Mouse (Mus musculus): Measurements from ENCODE around the gene Vkorc1l1. TPM values are rescaled to one million over a fixed set of nuclear protein-coding genes. Genes with fewer than 3 reads are reported as not detected.

Vkorc1l1 gene
- polyA plus RNA-seq, 1 experiment from 2014 or later: 15.2 TPM

GRCm38 (mm10) chr5:129921972-129922371 is 19.8 kb upstream of the Vkorc1l1 start:
- H3K27ac ChIP-seq (ENCODE audit: low read length): no peak overlapping the region
- 96% methylated on average over 4 of the region's 4 CpGs for WGBS
- H3K9me3 ChIP-seq (ENCODE audit: low read length): no peaks in the 10 kb centered on the region
- TF ChIP-seq EP300 (IDR thresholded peaks at IDR 0.05) (no peak), CTCF (IDR thresholded peaks at IDR 0.05) (no peak; the same call in 1 of the 2 replicates)
- no peak overlapping the region for H3K4me3 ChIP-seq (ENCODE audit: low read depth, low read length)
- H3K36me3 ChIP-seq (ENCODE audit: insufficient read depth, low read length): no peaks in the 10 kb centered on the region
- DNase-seq (ENCODE audit: low spot score): no peak
- H3K4me1 ChIP-seq (ENCODE audit: insufficient read depth, low read depth, low read length): no peaks in the 10 kb centered on the region
- no peak overlapping the region for H3K9ac ChIP-seq (replicated peaks; ENCODE audit: low read depth)
- H3K4me2 ChIP-seq (replicated peaks; ENCODE audit: low read depth, low read length): no peak overlapping the region
- no peak for ATAC-seq
- H3K27me3 ChIP-seq (replicated peaks; ENCODE audit: insufficient read depth, low read length): no peaks in the 10 kb centered on the region

DNA sequence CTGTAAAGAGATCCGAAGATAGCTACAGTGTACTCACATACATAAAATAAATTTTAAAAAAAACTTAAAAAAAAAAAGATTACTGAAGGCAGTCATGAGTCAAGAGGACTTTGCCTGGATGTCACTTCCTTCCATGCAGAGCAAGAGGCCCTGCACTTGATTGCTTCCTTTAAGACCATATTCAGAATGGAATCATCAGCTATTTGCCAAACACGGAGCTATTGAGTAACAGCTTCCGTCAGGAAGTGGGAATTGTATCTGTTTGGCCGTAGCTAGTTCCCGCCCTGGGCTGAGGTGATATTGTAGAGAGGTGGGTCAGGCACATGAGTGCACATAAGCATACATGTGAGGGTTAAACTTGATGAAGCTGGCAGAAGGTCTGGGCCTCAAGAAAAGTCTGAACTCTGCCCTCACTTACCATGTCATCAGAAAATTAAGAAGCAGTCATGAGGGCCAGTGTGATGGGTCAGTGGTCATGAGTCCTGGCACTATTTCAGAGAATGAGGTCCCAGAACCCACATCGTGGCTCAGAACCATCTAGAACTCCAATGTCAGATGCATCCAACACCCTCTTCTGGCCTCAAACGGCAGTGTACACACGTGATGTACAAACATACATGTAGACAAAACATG is 16.8 kb upstream of the Vkorc1l1 start:
- 58% methylated on average over 8 of the region's 8 CpGs for WGBS
- Histone ChIP-seq H3K9ac (replicated peaks; ENCODE audit: low read depth) (no peak overlapping the region), H3K36me3 (ENCODE audit: insufficient read depth, low read length) (no peaks in the 10 kb centered on the region), H3K27ac (ENCODE audit: low read length) (no peak overlapping the region), H3K4me3 (ENCODE audit: low read depth, low read length) (no peak overlapping the region), H3K4me1 (ENCODE audit: insufficient read depth, low read depth, low read length) (no peaks in the 10 kb centered on the region), H3K9me3 (ENCODE audit: low read length) (no peaks in the 10 kb centered on the region), H3K4me2 (replicated peaks; ENCODE audit: low read depth, low read length) (no peak overlapping the region), H3K27me3 (replicated peaks; ENCODE audit: insufficient read depth, low read length) (no peaks in the 10 kb centered on the region)
- DNase-seq (ENCODE audit: low spot score) (no peak), ATAC-seq (no peak)
- TF ChIP-seq CTCF (IDR thresholded peaks at IDR 0.05) (no peak), EP300 (IDR thresholded peaks at IDR 0.05) (no peak)

- no peaks in the 10 kb centered on the region for H3K9me3 ChIP-seq (ENCODE audit: low read length)
- TF ChIP-seq CTCF (IDR thresholded peaks at IDR 0.05): no peak
- TF ChIP-seq EP300 (IDR thresholded peaks at IDR 0.05): no peak
- 72% methylated on average over 5 of the region's 5 CpGs for WGBS
- no peaks in the 10 kb centered on the region for H3K27me3 ChIP-seq (replicated peaks; ENCODE audit: insufficient read depth, low read length)
- H3K27ac ChIP-seq (ENCODE audit: low read length): no peak overlapping the region
- H3K36me3 ChIP-seq (ENCODE audit: insufficient read depth, low read length): no peaks in the 10 kb centered on the region
- H3K4me1 ChIP-seq (ENCODE audit: insufficient read depth, low read depth, low read length): no peaks in the 10 kb centered on the region
- H3K4me3 ChIP-seq (ENCODE audit: low read depth, low read length): no peak overlapping the region
- no peak overlapping the region for H3K9ac ChIP-seq (replicated peaks; ENCODE audit: low read depth)
- ATAC-seq (no peak), DNase-seq (ENCODE audit: low spot score) (no peak)
- no peak overlapping the region for H3K4me2 ChIP-seq (replicated peaks; ENCODE audit: low read depth, low read length)
Measured at GRCm38 (mm10) chr5:129925933-129926332, 15.8 kb upstream of the Vkorc1l1 start.

GRCm38 (mm10) chr5:129929924-129930855 is 11.6 kb upstream of the Vkorc1l1 start:
- TF ChIP-seq EP300 (IDR thresholded peaks at IDR 0.05): peak; percentile 66
- TF ChIP-seq CTCF (IDR thresholded peaks at IDR 0.05): no peak
- H3K27ac ChIP-seq (ENCODE audit: low read length): peak overlapping the region; percentile 52
- no peaks in the 10 kb centered on the region for H3K9me3 ChIP-seq (ENCODE audit: low read length)
- H3K36me3 ChIP-seq (ENCODE audit: insufficient read depth, low read length): no peaks in the 10 kb centered on the region
- H3K4me1 ChIP-seq (ENCODE audit: insufficient read depth, low read depth, low read length): no peaks in the 10 kb centered on the region
- no peak overlapping the region for H3K4me2 ChIP-seq (replicated peaks; ENCODE audit: low read depth, low read length)
- ATAC-seq: peak; percentile 95
- H3K9ac ChIP-seq (replicated peaks; ENCODE audit: low read depth): no peak overlapping the region
- peak; percentile 96 for DNase-seq (ENCODE audit: low spot score)
- no peak overlapping the region for H3K4me3 ChIP-seq (ENCODE audit: low read depth, low read length)
- no peaks in the 10 kb centered on the region for H3K27me3 ChIP-seq (replicated peaks; ENCODE audit: insufficient read depth, low read length)
- WGBS: 29% methylated on average over 9 of the region's 9 CpGs

DNA sequence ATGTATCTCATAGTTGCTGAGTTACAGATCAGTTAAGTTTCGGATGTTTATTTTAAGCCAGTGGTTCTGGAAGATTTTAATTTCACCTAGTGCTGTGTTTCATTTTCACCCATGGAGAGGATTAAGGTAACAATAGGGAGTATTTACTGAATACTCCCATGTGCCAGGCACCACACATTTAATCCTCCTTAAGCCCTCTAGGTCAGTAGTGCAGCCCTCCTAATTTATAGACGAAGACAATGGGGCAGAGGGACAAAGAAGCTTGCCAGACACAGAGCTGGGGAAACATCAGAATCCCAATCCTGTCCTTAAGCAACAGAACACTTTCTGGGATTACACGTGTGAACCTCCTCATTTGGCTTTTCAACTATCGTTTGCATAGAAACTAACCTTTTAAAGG is 4.8 kb upstream of the Vkorc1l1 start:
- Histone ChIP-seq H3K4me1 (ENCODE audit: insufficient read depth, low read depth, low read length) (no peaks in the 10 kb centered on the region), H3K4me3 (ENCODE audit: low read depth, low read length) (no peak overlapping the region), H3K4me2 (replicated peaks; ENCODE audit: low read depth, low read length) (no peak overlapping the region), H3K9me3 (ENCODE audit: low read length) (no peaks in the 10 kb centered on the region), H3K27ac (ENCODE audit: low read length) (no peak overlapping the region), H3K9ac (replicated peaks; ENCODE audit: low read depth) (no peak overlapping the region), H3K27me3 (replicated peaks; ENCODE audit: insufficient read depth, low read length) (no peaks in the 10 kb centered on the region), H3K36me3 (ENCODE audit: insufficient read depth, low read length) (no peaks in the 10 kb centered on the region)
- ATAC-seq (no peak), DNase-seq (ENCODE audit: low spot score) (no peak)
- TF ChIP-seq CTCF (IDR thresholded peaks at IDR 0.05) (no peak), EP300 (IDR thresholded peaks at IDR 0.05) (no peak)
- 51% methylated on average over 4 of the region's 4 CpGs for WGBS

- H3K4me2 ChIP-seq (replicated peaks; ENCODE audit: low read depth, low read length): no peak overlapping the region; the same call in 1 of the 2 replicates
Measured at GRCm38 (mm10) chr5:129940281-129940680, 1.5 kb upstream of the Vkorc1l1 start.

More at GRCm38 (mm10) chr5:129940281-129940680, 1.5 kb upstream of the Vkorc1l1 start:
- WGBS: 33% methylated on average over 2 of the region's 2 CpGs
- no peaks in the 10 kb centered on the region for H3K4me1 ChIP-seq (ENCODE audit: insufficient read depth, low read depth, low read length)
- no peak for TF ChIP-seq CTCF (IDR thresholded peaks at IDR 0.05)
- no peak for TF ChIP-seq EP300 (IDR thresholded peaks at IDR 0.05)
- DNase-seq (ENCODE audit: low spot score) (no peak), ATAC-seq (no peak)
- H3K36me3 ChIP-seq (ENCODE audit: insufficient read depth, low read length): no peaks in the 10 kb centered on the region
- no peak overlapping the region for H3K27ac ChIP-seq (ENCODE audit: low read length)
- no peaks in the 10 kb centered on the region for H3K27me3 ChIP-seq (replicated peaks; ENCODE audit: insufficient read depth, low read length)
- no peak overlapping the region for H3K9ac ChIP-seq (replicated peaks; ENCODE audit: low read depth)
- H3K4me3 ChIP-seq (ENCODE audit: low read depth, low read length): no peak overlapping the region
- no peaks in the 10 kb centered on the region for H3K9me3 ChIP-seq (ENCODE audit: low read length)

Measured in lung, postnatal 0 days (tissue).